Mouse (Mus musculus) CD4-positive helper T cell, adult 2 months (primary cell): ENCODE measurements at regions not wholly inside any gene's neighbourhood (a gene's known extent, or its start where the extent isn't known, plus 50 kb on each side); places are given as distances from the start of the nearest gene placed in this dataset.

Experiments
- DNase-seq: peaks from one replicate; pipeline ENCODE4 v3.0.0-alpha.2; 2012; ENCODE audit warnings: low read depth, missing footprints, low spot score

- no peak for DNase-seq
Observed at GRCm38 (mm10) chr10:119395048-119395447, 58.6 kb upstream of the Grip1 start.

DNA sequence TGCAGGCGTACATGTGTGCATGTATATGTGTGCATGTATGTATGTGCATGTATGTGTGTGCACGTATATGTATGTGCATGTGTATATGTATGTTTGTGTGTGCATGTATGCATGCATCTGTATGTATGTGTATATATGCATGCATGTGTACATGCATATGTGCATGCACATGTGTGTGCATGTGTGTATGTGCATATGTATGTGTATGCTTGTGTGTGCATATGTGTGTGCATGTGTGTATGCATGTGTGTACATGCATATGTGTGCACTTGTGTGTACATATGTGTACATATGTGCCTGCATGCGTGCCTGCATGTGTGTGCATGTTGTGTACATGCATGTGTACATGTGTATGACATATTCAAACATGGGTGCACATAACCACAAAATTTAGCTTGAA lies 65.7 kb upstream of the Grip1 start:
- no peak for DNase-seq

DNA sequence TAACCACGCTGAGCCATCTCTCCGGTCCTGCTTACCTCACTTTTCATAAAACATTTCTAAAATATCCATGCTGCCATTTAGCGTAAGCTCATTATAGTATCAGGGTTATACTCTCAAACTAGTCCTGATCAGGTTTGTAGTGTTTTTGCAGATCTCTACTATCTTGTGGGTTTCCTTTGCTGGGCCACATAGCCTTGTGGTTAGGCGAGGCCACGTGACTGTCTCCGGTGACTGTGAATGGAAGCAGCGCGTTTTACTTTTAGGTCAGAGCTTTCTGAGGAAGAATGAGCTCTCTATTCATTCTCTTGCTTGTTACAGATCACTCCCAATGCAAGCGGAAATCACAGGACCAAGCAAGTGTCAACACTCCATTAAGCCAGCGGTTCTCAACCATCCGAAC lies 71.4 kb upstream of the Grip1 start:
- peak; percentile 59 for DNase-seq

GRCm38 (mm10) chr10:119368566-119368965 lies 85.1 kb upstream of the Grip1 start:
- no peak for DNase-seq

DNA sequence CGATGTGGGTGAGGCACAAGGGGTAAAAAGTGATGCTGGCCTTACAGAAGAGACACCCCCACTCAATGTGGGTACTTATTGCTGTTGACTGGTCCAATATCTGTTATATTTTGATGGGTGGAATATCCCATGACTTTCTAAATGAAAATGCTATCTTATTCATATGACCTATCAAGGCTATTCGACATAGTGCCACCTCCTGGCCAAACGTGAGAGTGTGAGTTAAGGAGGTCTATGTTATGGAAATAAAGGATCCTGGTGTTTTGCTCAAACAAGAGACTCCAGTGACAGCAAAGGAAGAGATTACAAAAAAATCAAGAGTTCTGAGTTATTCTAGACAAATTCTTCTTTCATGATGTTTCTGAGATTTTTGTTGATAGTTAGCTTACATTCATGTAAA lies 90.0 kb upstream of the Grip1 start:
- peak; percentile 25 for DNase-seq

DNA sequence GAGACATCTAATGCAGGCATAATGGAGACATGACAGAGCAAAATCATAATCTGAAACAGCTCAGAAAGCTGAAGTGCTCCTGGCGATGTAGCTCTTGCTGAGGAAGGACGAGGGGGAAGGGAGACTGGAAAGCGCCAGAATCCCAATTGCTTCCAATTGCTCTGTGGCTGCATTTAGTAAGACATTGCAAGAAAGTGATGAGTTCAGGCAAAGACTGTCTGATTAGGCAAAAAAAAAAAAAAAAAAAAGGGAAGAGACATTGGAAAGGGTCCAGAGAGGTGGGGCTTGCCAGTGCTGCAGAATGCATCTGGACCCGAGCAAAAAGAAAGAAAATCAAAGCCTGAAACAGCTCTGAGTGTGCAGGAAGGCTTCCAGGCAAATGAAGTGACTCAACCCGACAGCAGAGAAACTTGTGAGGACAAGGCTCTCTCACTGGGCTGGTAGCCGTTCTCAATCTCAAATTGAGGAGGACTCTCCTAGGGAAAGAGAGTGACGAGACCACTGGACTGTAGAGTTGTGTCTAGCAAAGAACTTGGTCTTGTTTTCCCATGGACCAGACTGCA lies 94.8 kb upstream of the Grip1 start:
- DNase-seq = no peak

DNA sequence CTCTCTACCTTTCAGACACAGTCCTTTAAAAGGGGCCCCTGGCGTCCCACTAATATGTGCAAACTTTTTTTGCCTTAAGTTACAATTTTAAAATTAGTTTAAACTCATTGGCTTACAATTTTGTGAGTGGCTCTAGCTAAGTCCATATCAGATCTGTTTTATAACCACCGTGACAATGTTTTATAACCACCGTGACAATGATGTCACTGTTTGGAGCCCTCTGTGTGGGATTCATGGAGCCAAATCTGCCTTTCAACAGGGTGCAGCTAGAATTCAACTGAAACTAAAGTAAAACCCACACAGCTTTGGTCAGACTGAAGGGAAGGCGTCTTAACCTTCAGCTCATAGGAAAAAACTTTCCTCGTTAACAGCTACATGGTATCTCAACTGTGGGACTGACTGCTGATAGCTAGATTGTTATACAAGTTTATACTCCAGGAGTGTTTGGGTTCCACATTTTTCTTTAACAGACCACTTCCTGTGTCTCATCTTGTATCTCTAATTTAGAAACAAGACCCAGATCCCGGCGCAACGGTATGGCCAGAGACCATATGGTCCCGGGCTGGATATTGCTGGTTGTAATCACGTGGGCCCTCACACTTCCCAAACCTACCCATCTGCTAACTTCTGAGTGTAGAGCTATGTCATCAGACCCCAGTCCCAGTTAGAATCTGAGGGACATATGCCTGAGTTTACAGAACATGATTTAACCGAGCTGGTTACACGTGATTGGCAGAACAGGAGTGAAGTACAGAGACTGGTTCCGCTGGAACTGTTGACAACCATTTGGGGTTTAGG lies 102.7 kb upstream of the Cand1 start:
- DNase-seq = no peak

DNA sequence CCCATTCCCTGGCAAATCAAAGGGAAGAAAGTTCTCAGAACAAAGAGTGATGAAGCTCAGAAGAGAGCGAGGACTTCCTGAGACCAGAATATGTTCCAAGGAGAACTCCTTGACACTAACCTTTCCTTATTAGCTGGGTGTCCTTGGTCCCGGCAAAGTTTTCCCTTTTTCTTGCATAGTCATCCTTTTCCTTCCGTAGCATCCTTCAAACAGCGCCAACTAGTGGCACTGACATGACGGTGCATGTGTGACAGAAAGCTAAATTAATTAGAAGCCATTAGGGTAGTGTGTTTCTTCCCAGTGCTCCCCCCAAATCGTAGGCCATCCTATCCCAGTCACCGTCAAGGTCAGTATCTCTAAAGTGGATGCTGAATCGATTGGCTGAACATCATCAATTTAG lies 100.5 kb upstream of the Cand1 start:
- DNase-seq = no peak

DNA sequence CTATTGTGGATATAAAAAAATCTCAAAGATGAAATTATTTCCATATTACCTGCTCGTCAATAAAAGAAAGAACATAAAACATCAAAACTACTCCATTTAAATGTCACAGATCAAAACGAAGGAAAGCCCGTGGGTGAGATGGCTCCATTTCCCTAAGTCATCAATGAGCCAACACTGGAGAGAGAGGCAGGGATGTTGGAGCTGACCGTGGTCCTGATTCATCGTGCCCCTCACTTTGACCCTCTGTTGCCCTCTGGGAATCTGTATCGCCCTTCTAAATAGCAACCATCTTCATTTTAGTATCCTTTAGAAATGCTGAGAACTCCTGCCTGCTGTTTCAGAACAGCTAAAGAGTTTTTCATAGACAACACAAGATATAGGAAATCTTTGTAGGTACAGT lies 87.1 kb upstream of the Cand1 start:
- DNase-seq = no peak

DNA sequence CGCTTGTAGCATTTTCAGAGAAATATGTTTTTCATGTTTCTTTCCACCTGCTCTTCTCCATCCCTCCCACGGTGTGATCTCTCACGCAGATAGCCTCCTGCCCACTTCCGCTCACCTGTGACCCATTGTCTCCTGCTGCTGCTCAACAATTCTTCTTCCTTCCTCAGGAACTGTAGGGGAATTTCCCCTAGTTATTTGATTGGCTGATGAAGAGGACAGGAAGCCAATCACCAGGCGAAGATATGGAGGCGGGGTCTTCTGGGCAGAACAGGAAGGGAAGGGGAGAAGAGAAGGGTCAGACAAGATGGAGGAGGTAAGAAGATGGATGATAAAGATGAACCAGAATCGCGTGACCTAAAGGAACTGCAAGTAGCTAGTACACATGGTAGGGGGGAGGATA lies 80.1 kb upstream of the Cand1 start:
- no peak for DNase-seq

GRCm38 (mm10) chr10:119318416-119318815 lies 78.6 kb upstream of the Cand1 start:
- no peak for DNase-seq

GRCm38 (mm10) chr10:119311578-119311977 lies 71.7 kb upstream of the Cand1 start:
- DNase-seq = no peak

DNA sequence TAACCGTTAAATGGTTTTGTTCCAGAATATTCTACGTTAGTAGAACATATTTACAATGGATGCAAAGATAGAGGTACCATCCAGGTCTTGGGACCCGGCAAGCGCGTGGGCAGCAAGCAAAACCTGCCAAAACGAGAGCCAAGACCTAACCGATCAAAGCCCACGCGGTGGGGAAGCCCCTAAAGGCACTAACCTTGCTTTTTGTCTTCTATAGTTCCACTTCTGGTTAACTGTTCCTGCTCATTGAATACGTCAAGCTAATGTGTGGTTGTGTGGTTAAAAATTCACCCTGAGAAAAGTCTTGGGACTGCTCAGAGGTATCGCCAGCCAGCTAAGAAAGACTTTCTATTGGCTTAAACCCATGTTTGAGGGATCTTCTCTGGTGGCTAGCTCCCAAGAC lies 55.9 kb upstream of the Cand1 start:
- DNase-seq = peak; percentile 52

- DNase-seq = peak; percentile 75
Observed at GRCm38 (mm10) chr10:119294454-119295149, 54.7 kb upstream of the Cand1 start.

DNA sequence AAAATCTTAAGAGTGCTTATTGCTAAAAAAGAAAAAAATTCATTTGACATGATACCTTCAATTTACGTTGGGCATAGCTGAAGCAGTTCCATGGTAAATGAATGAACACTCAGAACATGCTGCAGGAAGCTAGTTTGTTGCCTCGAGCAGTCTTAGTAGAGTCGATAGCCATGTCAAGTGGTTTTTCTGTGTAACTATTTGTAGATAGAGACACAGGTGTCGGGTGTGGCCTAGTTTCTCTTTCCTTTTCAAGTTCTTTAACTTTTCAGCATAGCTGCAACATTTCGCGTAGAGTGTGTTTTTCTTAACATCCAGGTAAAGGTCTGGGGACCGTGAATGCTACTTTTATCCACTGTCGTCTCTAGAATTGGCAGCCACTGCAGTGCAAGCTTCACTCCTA lies 53.5 kb upstream of the Cand1 start:
- peak; percentile 44 for DNase-seq
